Mouse (Mus musculus) intestine, postnatal 0 days (tissue): Measurements from ENCODE around the gene 6430628N08Rik. TPM values are rescaled to one million over a fixed set of nuclear protein-coding genes. Genes with fewer than 3 reads are reported as not detected.
A peak's percentile ranks its signal among the peaks of the same experiment; 100 is the strongest.

ENCODE experiments used
- ATAC-seq: fragments of 200-750 bp; cut with Nextera tagmentation; 2 replicates; pipeline ENCODE4 v1.8.0; 2017; ENCODE audit warnings: mild to moderate bottlenecking, moderate TSS enrichment, moderate library complexity
- H3K27ac ChIP-seq: fragments of 300-500 bp; sonication (generic); 2 replicates; pipeline ENCODE4 v1.5.1; 2014; ENCODE audit warnings: mild to moderate bottlenecking, low read depth, low read length, moderate library complexity
- H3K27me3 ChIP-seq: fragments of 300-500 bp; sonication (generic); replicated peaks from 2 replicates; pipeline ENCODE4 v1.6.1; 2014; ENCODE audit warnings: low read length, mixed read lengths; ENCODE audit not compliant: control insufficient read depth, insufficient read depth
- H3K36me3 ChIP-seq: fragments of 300-500 bp; sonication (generic); 2 replicates; pipeline ENCODE4 v1.6.1; 2014; ENCODE audit warnings: mild to moderate bottlenecking, moderate library complexity; ENCODE audit not compliant: control insufficient read depth, insufficient read depth
- H3K4me1 ChIP-seq: fragments of 300-500 bp; sonication (generic); replicated peaks from 2 replicates; pipeline ENCODE4 v1.6.1; 2014; ENCODE audit warnings: antibody characterized with exemption, low read length, mixed read lengths; ENCODE audit not compliant: control insufficient read depth, insufficient read depth
- H3K4me2 ChIP-seq: fragments of 300-500 bp; sonication (generic); replicated peaks from 2 replicates; pipeline ENCODE4 v1.6.1; 2014; ENCODE audit warnings: low read depth, mild to moderate bottlenecking, moderate library complexity
- H3K4me3 ChIP-seq: fragments of 300-500 bp; sonication (generic); 2 replicates; pipeline ENCODE4 v1.5.1; 2014; ENCODE audit warnings: low read depth, low read length
- H3K9ac ChIP-seq: fragments of 300-500 bp; sonication (generic); 2 replicates; pipeline ENCODE4 v1.6.1; 2014; ENCODE audit warnings: mild to moderate bottlenecking, low read depth, low read length
- H3K9me3 ChIP-seq: fragments of 300-500 bp; sonication (generic); 2 replicates; pipeline ENCODE4 v1.6.1; 2016; ENCODE audit warnings: mixed run types; ENCODE audit not compliant: control insufficient read depth
- CTCF ChIP-seq: sonication (generic); IDR thresholded peaks from 2 replicates; pipeline ENCODE4 v1.5.1; 2016; ENCODE audit warnings: low read depth, mild to moderate bottlenecking, control low read depth, antibody characterized with exemption, moderate library complexity
- WGBS: fragments of 180-500 bp; shearing (Covaris S2); extraction: QIAGEN DNeasy Blood & Tissue Kit; methylation state at CpG from one replicate; pipeline ENCODE4 v1.1.7; 2014; 5-methylcytosine and 5-hydroxymethylcytosine counted together
- polyA plus RNA-seq: library from polyadenylated mRNA; unstranded; fragments of >200 nt; fragmentation: Nextera tagmentation; extraction: Ambion mirVana; gene quantifications from 2 replicates; pipeline ENCODE4 v1.2.1, GENCODE M21; 2015

6430628N08Rik gene
- polyA plus RNA-seq, 1 experiment from 2014 or later: not detected

DNA sequence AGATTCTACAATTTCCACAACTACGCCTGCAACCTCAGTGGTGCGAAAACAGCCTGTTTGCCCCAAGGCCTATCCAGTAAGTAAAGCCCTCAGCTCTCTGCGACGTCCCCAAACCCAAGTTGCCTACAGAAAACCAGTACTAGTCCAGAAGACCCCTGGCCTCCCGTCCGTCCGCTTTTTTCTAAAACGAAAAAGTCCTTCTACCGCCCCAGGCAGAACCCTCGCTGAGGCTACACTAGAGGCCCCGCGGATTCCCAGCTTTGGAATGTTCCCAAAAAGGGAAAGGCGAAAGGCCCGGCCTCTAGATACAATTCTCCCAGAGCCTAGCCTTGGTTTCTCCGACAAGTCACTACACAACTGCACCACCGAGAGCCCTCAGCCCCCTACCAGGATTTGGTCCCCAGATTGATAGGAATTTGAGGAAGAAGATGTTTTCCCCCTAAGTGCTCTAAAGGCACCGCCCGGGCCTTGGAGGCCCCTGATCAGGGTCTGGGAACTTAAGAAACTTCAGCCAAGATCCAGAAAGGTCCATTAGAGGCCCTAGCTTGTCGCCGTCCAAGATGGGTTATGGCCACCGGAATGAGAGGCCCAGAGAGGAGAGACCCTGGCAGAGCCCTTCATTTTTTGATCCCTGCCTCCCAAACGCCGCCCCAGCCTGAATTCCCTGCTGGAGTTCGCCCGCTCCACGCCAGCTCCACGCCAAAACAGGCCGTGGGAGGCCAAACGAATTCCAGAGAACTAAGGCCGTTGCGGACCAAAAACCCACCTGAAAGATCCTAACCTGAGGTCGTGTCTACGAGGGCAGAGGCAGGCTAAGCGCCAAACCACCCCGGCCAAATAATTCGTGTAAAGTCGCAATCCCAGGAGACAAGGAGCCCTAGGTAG lies 48.1 kb downstream of the 6430628N08Rik start:
- H3K36me3 ChIP-seq: no peaks in the 10 kb centered on the region
- TF ChIP-seq CTCF: no peak
- H3K9me3 ChIP-seq: no peaks in the 10 kb centered on the region
- H3K27me3 ChIP-seq: peaks cover 98% of the 10 kb centered on the region
- no peak overlapping the region for H3K9ac ChIP-seq
- ATAC-seq: no peak
- WGBS: 4% methylated on average over 37 of the region's 37 CpGs
- H3K4me1 ChIP-seq: no peaks in the 10 kb centered on the region
- no peak overlapping the region for H3K27ac ChIP-seq
- H3K4me2 ChIP-seq: no peak overlapping the region
- peak overlapping the region; percentile 26; the same call in 1 of the 2 replicates for H3K4me3 ChIP-seq

DNA sequence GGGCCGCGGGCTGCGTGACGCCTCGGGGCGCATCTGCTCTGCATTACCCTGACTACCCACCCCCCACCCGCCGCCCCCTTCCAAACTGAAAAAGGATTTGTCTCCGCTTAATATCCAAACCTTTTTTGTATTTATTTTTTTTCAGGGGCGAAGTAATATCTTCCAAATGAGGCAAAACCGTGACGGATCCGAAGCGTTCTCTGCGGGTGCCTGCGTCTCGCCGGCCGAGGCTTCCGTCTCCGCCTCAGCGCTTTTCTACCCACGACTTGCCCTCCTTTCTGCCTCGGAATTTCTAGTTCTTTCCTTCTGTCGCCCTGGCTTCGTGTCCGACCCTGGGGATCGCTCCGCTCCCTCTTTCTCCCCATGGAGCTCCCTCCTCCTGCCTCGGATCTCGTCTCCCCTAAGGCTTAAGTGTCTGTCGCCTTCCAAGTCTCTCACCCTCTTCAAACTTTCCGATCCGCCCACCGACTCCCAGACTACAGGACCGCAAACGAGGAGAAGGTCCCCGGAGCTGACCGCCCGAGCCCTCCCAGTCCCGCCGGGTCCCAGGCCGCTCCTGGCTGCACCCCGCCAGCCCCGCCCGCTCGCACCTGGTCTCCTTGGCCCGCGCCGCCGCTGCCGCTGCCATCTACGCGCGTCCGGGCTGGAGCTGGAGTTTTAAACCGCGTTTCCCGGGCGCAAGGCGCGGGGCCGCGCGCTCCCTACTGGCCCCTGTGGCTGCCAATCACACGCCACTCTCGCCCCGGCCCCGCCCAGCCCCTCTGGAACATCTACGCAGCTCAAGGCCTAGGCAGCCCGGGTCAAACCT lies 49.0 kb downstream of the 6430628N08Rik start, which contains the start of gene Dmbx1:
Gene Dmbx1 (minus strand): TSS at position 632 of the 808 bp plus-strand sequence.
- no peak for TF ChIP-seq CTCF
- Histone ChIP-seq H3K9ac (no peak within 1 kb of the TSS), H3K4me3 (peak within 1 kb of the TSS; percentile 26), H3K36me3 (no peaks in the 10 kb centered on the region), H3K9me3 (no peaks in the 10 kb centered on the region), H3K27ac (no peak within 1 kb of the TSS), H3K4me1 (no peaks in the 10 kb centered on the region), H3K27me3 (peaks cover 98% of the 10 kb centered on the region), H3K4me2 (peak within 1 kb of the TSS; percentile 55)
- WGBS: 1% methylated on average over 71 of the region's 71 CpGs
- no peak for ATAC-seq

DNA sequence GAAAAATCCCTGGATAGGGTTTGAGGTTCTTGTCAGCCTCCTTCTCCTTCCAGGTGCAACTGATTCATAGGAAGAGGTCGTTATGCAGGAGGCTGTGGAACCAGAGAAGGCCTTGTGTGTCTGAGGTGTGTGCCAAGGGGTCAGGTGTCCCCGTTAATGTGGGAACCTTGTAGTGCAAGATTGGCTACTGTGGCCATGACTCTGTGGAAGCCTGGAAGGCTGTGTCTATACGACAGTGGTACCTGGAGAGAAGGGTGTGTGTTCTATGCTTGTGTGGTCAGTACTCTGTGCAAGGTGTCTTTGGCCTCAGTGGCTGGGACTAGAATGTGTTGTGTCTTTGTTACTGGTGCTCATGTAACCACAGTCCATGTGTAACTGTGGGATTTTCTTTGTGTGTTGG lies 50.2 kb downstream of the 6430628N08Rik start:
- H3K36me3 ChIP-seq: no peaks in the 10 kb centered on the region
- 16% methylated on average over 3 of the region's 3 CpGs for whole genome bisulfite sequencing
- no peak overlapping the region for H3K9ac ChIP-seq
- H3K27ac ChIP-seq: no peak overlapping the region
- H3K9me3 ChIP-seq: no peaks in the 10 kb centered on the region
- TF ChIP-seq CTCF: no peak
- H3K4me1 ChIP-seq: no peaks in the 10 kb centered on the region
- H3K4me3 ChIP-seq: no peak overlapping the region
- H3K4me2 ChIP-seq: no peak overlapping the region
- no peak for ATAC-seq
- peaks cover 98% of the 10 kb centered on the region for H3K27me3 ChIP-seq

DNA sequence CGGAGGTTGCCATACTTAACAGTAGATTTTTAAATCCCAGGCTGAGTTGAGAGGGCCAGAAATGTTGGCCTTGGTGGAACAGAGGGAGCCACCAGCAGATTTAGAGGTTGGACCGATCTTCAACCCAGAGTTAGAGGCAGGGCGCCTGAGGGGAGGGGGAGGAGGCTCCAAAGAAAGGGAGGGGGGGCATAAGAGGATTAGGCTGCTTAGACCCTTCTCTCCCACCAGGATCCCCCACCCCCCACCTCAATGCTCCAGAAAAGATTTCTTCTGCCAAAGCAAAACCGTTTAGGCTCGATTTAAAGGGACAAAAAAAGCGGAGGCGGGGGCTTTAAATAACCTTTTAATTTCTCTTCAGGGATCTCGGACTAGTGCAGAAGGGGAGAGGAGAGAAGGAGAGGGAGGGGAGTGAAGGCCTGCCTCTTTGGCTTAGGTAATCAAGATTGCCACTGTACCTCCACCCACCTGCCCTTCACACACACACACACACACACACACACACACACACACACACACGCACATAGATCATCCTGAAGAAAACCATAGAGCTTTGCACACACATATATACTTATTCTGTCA lies 50.9 kb downstream of the 6430628N08Rik start:
- Histone ChIP-seq H3K9ac (no peak overlapping the region), H3K4me1 (no peaks in the 10 kb centered on the region), H3K27ac (no peak overlapping the region), H3K36me3 (no peaks in the 10 kb centered on the region), H3K27me3 (peaks cover 98% of the 10 kb centered on the region), H3K4me2 (no peak overlapping the region), H3K9me3 (no peaks in the 10 kb centered on the region), H3K4me3 (no peak overlapping the region)
- 9% methylated on average over 9 of the region's 9 CpGs for WGBS
- TF ChIP-seq CTCF: no peak
- no peak for ATAC-seq

DNA sequence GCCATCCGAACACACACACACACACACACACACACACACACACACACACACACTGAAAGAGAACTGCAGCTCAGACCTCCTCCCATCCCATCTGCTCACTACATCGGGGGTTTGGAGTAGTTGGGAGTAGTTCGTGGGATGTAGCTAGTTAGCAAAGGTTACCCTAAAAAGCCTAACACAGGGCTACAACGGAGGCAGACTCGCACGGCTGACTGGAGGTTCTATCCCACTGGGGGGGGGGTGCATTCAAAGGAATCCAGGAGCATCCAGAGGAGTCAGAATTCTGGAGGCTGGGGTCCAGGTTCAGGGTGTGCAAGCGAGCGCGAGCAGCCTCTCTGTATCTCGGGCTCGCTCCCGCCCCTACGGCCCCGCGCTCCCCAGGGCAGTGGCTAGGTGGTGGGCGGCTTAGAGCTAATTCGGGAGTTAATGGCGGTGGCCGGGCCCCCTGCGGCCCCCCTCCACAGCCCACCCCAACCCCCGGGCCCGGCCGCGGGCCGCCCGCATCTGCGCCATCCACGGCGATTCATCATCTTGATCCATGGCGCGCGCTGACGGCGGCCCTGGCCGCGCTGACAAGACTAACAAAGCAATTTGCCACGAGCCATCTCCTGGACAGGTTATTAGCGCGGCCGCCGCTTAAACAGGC lies 53.3 kb downstream of the 6430628N08Rik start:
- Histone ChIP-seq H3K4me1 (no peaks in the 10 kb centered on the region), H3K4me3 (no peak overlapping the region), H3K9me3 (no peaks in the 10 kb centered on the region), H3K4me2 (no peak overlapping the region), H3K9ac (no peak overlapping the region), H3K27ac (no peak overlapping the region), H3K36me3 (no peaks in the 10 kb centered on the region), H3K27me3 (peaks cover 87% of the 10 kb centered on the region)
- under 1% methylated on average over 41 of the region's 41 CpGs for WGBS
- TF ChIP-seq CTCF: no peak
- 0 out of 2 replicates have a peak, but pooled peaks have one; percentile 28 for ATAC-seq

Other genes with a start within 250 kb of the 6430628N08Rik start
- gene Cyp4b1, start 242.9 kb upstream of the 6430628N08Rik start, polyA plus RNA-seq: 2.6 TPM in 2 replicates
- 33.3 and 35.0 TPM in 2 replicates for gene Efcab14, start 152.9 kb upstream of the 6430628N08Rik start, polyA plus RNA-seq
- gene Tex38, start 109.6 kb upstream of the 6430628N08Rik start, polyA plus RNA-seq: 0.33 and 0.44 TPM in 2 replicates
- 40.8 and 43.2 TPM in 2 replicates for gene Atpaf1, start 105.9 kb upstream of the 6430628N08Rik start, polyA plus RNA-seq
- 11.8 and 13.6 TPM in 2 replicates for gene Mob3c, start 62.6 kb upstream of the 6430628N08Rik start, polyA plus RNA-seq
- gene Mknk1, start 51.5 kb upstream of the 6430628N08Rik start, polyA plus RNA-seq: 12.8 and 15.1 TPM in 2 replicates
- gene Kncn, start 6.3 kb upstream of the 6430628N08Rik start, polyA plus RNA-seq: not detected in 2 replicates
- gene Dmbx1, start 49.3 kb downstream of the 6430628N08Rik start, polyA plus RNA-seq: not detected in 2 replicates
- 105 and 125 TPM in 2 replicates for gene Faah, start 127.3 kb downstream of the 6430628N08Rik start, polyA plus RNA-seq
- gene Nsun4, start 163.2 kb downstream of the 6430628N08Rik start, polyA plus RNA-seq: 34.5 and 37.5 TPM in 2 replicates
- 1,002 and 1,003 TPM in 2 replicates for gene Uqcrh, start 184.4 kb downstream of the 6430628N08Rik start, polyA plus RNA-seq
- 49.2 and 52.0 TPM in 2 replicates for gene Lrrc41, start 184.6 kb downstream of the 6430628N08Rik start, polyA plus RNA-seq
- 5.2 and 6.5 TPM in 2 replicates for gene Rad54l, start 233.0 kb downstream of the 6430628N08Rik start, polyA plus RNA-seq
- gene Pomgnt1, start 233.2 kb downstream of the 6430628N08Rik start, polyA plus RNA-seq: 18.1 and 18.2 TPM in 2 replicates